Mouse (Mus musculus): Measurements from ENCODE around the gene Mrpl4.

Gene Mrpl4

GRCm38 (mm10) chr9:21016331-21017176 lies 14.0 kb downstream of the Mrpl4 start:
- no peak for DNase-seq (ENCODE audit: low read depth, low spot score)

DNA sequence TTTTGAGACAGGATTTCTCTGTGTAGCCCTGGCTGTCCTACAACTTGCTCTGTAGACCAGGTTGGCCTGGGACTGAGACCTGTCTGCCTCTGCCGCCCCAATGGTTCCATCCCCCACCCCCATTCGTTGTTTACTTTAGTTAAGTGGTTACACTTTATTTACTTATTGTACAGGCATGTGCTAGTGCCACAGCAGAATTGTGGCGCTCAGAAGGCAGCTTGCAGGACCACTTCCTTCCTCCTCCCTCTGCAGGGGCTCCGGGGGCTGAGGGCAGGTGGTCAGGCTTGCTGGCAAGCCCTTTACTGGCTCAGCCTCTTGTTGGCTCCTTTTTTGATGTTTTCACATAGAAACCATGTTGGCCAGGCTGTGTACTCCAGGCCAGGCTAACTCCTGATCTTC lies 14.6 kb downstream of the Mrpl4 start:
- DNase-seq (ENCODE audit: low read depth, low spot score): no peak

DNA sequence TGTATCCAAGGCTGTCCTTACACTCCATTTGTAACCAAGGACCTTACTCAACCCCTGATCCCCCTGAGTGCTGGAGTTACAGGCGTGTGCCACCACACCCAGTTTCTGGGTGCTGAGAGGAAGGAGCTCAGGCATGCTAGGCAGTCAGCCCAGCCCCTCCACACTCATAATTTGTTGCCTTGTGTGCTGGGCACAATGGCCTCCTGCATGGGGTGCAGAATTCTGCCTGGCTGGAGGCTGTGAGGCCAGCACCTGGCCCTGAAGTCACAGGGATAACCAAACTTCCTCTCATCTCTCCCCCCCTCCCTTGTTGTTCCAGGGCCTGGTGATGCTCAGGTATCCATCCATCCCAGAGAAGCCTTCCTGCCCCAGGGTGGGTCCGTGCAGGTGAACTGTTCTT lies 16.1 kb downstream of the Mrpl4 start:
- no peak for DNase-seq (ENCODE audit: low read depth, low spot score)

DNA sequence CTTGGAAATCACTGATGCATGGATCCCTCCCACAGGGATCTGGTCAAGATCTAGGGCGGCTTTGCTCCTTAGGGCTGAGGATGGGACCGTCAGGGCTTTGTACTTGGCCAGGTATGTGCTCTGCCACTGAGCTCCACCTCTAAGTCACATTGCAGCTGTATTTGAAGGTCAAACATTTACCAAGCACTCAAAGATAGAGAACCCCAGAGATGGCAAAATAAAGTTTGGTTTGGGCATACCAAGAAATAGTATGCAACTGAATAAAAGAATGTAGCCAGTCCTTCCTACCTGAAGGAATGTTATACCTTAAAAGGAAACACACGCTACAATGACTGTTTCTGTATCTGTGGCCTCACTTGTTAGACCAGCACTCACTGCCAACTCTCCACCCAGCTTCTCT lies 18.8 kb downstream of the Mrpl4 start:
- DNase-seq (ENCODE audit: low read depth, low spot score): no peak

DNA sequence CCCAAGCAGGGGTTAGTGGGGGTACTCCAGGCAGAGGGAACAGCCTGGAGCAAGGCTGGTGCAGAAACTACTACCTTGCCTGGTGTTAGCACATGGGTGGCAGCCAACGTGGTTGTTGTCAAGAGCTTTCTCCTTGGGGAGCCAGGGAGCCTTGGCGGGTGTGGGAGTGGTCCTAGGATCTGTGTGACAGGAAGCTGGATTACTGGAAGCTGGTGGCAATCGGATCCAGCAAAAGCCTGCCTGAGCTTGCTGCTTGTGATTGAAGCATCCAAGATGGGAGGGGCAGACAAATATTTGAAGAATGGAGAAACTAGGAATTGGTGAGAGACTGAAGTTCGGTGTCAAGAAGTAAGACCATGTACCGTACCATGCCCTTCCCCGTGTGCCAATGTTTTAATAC lies 19.8 kb downstream of the Mrpl4 start:
- no peak for DNase-seq (ENCODE audit: low read depth, low spot score)

- no peak for DNase-seq (ENCODE audit: low read depth, low spot score)
Observed at GRCm38 (mm10) chr9:21022726-21023125, 20.2 kb downstream of the Mrpl4 start.

DNA sequence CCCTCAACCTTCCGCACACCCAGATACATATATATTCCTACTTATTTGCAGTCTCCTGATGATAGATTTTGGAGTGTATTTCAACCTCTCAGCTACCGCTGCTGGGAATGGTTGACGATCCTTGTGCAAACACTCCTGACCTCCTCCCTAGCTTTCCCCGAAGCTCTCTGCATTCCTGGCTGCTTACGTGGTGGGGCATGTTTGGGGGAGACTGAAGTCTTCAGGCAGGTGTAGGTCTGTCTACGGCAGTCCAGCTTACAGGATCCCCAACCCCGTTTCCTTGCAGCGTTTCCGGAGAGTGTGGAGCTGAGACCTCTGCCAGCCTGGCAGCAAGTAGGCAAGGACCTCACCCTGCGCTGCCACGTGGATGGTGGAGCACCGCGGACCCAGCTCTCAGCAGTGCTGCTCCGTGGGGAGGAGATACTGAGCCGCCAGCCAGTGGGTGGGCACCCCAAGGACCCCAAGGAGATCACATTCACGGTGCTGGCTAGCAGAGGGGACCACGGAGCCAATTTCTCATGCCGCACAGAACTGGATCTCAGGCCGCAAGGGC lies 22.8 kb downstream of the Mrpl4 start:
- DNase-seq (ENCODE audit: low read depth, low spot score): no peak

DNA sequence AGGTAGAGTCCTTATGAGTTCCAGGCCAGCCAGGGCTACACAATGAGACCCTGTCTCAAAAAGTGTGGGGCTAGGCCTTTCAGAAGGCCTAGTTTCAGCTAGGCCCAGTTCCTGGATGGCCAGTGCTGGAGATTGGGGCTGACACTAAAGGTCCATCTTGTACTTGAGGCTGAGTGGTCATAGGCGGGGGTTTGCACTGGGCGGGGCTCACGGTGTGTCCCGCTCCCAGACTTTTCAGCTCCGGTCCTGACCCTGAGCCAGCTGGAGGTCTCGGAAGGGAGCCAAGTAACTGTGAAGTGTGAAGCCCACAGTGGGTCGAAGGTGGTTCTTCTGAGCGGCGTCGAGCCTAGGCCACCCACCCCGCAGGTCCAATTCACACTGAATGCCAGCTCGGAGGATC lies 24.3 kb downstream of the Mrpl4 start:
- no peak for DNase-seq (ENCODE audit: low read depth, low spot score)

GRCm38 (mm10) chr9:21027774-21028290 lies 25.3 kb downstream of the Mrpl4 start:
- DNase-seq (ENCODE audit: low read depth, low spot score): no peak

- DNase-seq (ENCODE audit: low read depth, low spot score): peak; percentile 48
Observed at GRCm38 (mm10) chr9:21028560-21029110, 26.1 kb downstream of the Mrpl4 start.

DNA sequence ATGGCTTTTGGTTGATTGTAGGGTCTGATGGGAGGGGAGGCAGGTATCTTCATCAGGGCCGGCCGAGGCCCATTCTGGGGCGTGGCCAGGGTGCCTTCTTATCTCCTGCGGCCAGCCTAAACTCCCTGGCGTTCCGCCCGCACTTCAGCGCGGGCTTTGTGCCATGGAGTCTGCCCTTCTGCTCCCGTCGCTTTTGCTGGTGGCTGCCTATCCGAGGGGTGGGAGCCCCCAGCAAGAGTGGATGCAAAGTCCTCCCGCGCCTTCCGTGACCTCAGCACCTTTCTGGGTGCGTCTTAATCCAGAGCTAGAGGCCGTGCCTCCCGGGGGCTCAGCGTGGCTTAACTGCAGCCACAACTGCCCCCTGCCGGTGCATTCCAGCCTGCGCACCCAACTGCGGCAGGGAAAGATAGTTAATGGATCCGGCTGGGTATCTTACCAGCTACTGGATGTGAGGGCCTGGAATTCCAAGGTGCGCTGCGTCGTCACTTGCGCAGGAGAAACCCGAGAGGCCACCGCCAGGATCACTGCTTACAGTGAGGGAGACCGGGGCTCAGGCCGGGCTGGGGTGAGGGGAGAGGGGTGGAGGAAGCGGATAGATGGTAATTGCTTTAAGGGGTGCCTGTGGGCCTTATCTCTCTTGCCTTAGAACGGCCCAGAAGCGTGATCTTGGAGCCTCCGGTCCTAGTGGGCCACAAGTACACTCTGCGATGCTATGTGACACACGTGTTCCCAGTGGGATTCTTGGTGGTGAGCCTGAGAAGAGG lies 26.9 kb downstream of the Mrpl4 start, which contains the start of gene Icam4:
Gene Icam4 (plus strand): TSS at position 83 of the 764 bp plus-strand sequence.
- DNase-seq (ENCODE audit: low read depth, low spot score): peak; percentile 87

GRCm38 (mm10) chr9:21030055-21030600 lies 27.6 kb downstream of the Mrpl4 start:
- no peak for DNase-seq (ENCODE audit: low read depth, low spot score)

DNA sequence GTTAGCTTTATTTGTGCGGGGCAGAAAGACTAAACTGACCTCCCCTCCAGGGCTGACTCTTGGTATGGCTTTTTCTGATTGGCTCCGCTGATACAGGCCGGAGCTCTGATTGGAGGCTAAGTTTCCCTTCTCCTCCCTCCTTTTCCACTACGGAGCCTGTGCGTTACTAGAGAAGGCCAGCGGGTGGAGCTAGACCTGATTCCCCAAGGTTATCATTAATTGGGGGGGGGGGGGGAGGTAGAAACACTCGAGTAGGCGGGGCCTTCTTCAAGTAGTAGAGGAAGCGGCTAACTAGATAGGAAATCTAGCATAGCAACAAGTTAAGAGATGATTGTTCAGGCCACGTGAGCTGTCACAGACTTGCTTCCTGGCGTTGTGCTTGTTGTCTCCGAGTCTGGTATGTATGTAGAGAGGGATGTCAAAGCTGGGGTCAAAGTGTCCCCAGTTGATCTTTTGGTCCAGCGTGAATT lies 28.3 kb downstream of the Mrpl4 start:
- DNase-seq (ENCODE audit: low read depth, low spot score): peak; percentile 91

DNA sequence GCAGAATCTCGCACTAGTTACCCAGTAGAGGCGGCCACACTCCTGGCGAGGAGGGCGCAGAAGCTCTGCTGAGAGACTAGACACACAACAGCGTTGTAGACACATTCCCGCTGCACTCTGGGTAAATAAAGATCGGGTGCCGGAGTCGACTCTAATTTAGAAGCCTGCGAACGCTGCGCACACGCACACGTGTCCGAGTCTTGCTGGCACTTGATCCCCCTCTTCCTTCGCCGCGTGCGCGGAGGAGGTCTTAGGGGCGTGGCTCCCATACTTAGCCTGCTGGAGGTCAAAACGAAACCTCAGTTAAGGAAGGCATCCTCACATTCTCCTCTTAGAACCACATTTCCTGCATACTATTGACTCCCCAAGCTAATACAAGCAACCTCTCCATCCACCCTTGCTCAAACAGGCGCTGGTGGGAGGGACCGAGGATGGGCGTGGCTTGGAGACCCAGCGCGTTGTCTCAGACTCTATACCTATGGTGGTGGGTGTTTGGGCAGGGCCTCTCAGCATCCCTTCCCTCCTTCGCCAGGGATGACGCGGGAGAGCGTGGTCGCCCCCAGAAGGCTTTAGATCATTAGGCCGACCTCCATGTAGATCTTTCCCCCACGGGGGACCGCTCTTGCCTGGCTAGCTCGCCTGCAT lies 28.8 kb downstream of the Mrpl4 start:
- DNase-seq (ENCODE audit: low read depth, low spot score): peak; percentile 43

GRCm38 (mm10) chr9:21031896-21032351 lies 29.4 kb downstream of the Mrpl4 start, which contains the start of gene Icam5:
Gene Icam5 (plus strand): TSS chr9:21032073.
- peak; percentile 54 for DNase-seq (ENCODE audit: low read depth, low spot score)

DNA sequence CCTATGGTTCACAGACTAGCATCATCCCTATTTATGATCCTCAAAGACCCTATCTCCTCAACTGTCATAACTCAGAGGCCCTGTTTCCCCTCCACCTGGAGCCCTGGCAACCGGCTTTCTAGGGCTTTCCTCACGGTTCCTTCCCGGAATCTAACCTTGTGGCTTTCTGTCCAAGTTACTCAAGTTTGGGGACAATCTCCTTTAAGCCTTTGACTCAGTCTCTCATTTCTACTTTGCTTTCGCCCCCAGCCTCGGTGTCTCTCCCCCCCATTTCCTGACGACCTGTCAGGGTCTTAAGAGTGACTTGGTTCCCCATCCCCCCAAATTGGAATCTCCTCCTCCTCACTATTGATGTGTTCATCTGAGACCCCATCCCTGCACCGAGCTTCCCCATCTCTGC lies 30.0 kb downstream of the Mrpl4 start:
- no peak for DNase-seq (ENCODE audit: low read depth, low spot score)

GRCm38 (mm10) chr9:21033136-21033535 lies 30.6 kb downstream of the Mrpl4 start:
- DNase-seq (ENCODE audit: low read depth, low spot score): peak; percentile 89

DNA sequence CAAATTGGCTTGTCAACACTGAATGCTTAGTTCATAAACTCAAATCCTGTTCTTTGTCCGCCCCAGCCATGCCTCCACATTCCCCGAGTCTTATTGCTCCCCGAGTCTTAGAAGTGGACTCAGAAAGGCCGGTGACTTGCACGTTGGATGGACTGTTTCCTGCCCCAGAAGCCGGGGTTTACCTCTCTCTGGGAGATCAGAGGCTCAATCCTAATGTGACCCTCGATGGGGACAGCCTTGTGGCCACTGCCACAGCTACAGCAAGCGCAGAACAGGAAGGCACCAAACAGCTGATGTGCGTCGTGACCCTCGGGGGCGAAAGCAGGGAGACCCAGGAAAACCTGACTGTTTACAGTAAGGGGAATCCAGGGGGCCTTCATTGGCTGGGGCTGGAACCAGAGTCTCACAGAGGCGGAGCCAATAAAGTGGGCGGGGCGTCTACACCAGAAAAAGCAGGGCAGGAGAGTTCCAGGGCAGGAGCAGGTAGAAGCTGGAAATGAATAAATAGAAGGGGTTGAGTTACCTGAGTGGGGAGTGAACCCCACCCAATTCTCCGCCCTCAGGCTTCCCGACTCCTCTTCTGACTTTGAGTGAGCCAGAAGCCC lies 32.0 kb downstream of the Mrpl4 start:
- DNase-seq (ENCODE audit: low read depth, low spot score): peak; percentile 27

- DNase-seq (ENCODE audit: low read depth, low spot score): no peak
Observed at GRCm38 (mm10) chr9:21035586-21035985, 33.0 kb downstream of the Mrpl4 start.

GRCm38 (mm10) chr9:21036161-21036560 lies 33.6 kb downstream of the Mrpl4 start:
- no peak for DNase-seq (ENCODE audit: low read depth, low spot score)
